Mouse (Mus musculus) splenic B cell, adult 2 months (primary cell): ENCODE data around the gene Lrg1.

ENCODE experiments used
- DNase-seq: peaks from one replicate; pipeline ENCODE4 v3.0.0-alpha.2; 2011; ENCODE audit warnings: low read depth, low spot score
- H3K27me3 ChIP-seq: 2 replicates; pipeline ENCODE4 v1.6.1; 2012; ENCODE audit warnings: mild to moderate bottlenecking, low read length, moderate library complexity, mixed read lengths; ENCODE audit not compliant: control insufficient read depth, poor library complexity, insufficient read depth, severe bottlenecking
- H3K36me3 ChIP-seq: 2 replicates; pipeline ENCODE4 v1.6.1; 2012; ENCODE audit warnings: mild to moderate bottlenecking, low read length, moderate library complexity, mixed read lengths; ENCODE audit not compliant: control insufficient read depth, poor library complexity, insufficient read depth, severe bottlenecking

The Lrg1 gene

GRCm38 (mm10) chr17:56124377-56125275 is 2.8 kb upstream of the Lrg1 start:
- DNase-seq: peak; percentile 78
- Histone ChIP-seq H3K27me3 (no peaks in the 10 kb centered on the region), H3K36me3 (no peaks in the 10 kb centered on the region)

- no peaks in the 10 kb centered on the region for H3K27me3 ChIP-seq
- no peak for DNase-seq
These were observed 2.0 kb upstream of the Lrg1 start for GRCm38 (mm10) chr17:56123681-56124340.

GRCm38 (mm10) chr17:56123161-56123560 is 1.4 kb upstream of the Lrg1 start:
- no peak for DNase-seq
- Histone ChIP-seq H3K27me3 (no peaks in the 10 kb centered on the region), H3K36me3 (no peaks in the 10 kb centered on the region)

More at GRCm38 (mm10) chr17:56123681-56124340, 2.0 kb upstream of the Lrg1 start:
- H3K36me3 ChIP-seq: no peaks in the 10 kb centered on the region

- H3K36me3 ChIP-seq: no peaks in the 10 kb centered on the region
- H3K27me3 ChIP-seq: no peaks in the 10 kb centered on the region
- no peak for DNase-seq
These were observed 1.6 kb downstream of the Lrg1 start for GRCm38 (mm10) chr17:56119981-56120880.

- no peaks in the 10 kb centered on the region for H3K36me3 ChIP-seq
- no peak for DNase-seq
- H3K27me3 ChIP-seq: no peaks in the 10 kb centered on the region
These were observed 2.4 kb downstream of the Lrg1 start for GRCm38 (mm10) chr17:56119431-56119830.

DNA sequence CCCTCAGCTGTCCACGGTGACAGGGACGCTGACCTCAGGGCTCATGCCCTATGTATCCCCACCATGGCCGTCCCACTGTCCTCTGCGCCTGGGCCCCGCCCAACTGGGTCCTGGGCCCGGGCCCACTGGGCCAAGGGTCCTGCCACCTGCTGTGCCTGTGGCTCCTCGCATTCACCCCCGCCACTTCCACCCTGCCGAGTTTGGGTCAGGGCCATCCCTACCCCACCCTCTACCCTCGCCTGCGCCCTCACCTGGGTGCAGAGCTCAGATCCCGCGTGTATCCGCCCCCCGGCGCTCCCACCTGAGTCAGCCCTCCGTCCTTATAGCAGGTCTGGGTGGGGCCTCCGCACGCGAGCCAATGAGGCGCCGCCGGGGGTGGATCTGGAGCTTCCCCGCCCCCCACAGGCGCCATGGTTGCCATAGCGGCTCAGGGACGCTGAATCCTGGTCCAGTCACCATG is 4.5 kb downstream of the Lrg1 start, which contains the start of gene Plin5:
TSS of gene Plin5 (minus strand) at position 346 of the 460 bp plus-strand sequence.
- no peak for DNase-seq
- H3K36me3 ChIP-seq: no peaks in the 10 kb centered on the region

DNA sequence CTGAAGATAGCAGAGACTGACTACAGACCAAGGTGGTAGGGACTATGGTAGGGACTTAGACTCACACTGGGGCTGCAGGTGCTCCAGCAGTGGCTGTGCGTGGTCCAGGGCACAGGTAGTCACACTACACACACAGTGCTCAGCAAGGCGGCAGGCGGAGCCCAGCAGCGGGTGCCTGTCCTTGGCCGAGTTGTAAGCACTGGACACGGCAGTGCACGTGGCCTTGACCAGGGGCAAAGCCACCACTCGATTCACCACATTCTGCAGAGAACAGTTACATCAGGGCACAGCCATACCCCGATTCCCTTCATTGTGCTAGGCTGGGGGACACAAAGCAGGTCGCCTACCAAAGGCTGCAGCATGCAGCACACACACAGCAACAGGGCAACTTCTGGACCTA is 5.6 kb downstream of the Lrg1 start:
- no peak for DNase-seq
- Histone ChIP-seq H3K27me3 (no peaks in the 10 kb centered on the region), H3K36me3 (no peaks in the 10 kb centered on the region)

More for the DNA sequence above, 4.5 kb downstream of the Lrg1 start, which contains the start of gene Plin5:
- no peaks in the 10 kb centered on the region for H3K27me3 ChIP-seq

GRCm38 (mm10) chr17:56112743-56113142 is 9.1 kb downstream of the Lrg1 start:
- H3K27me3 ChIP-seq: no peaks in the 10 kb centered on the region

DNA sequence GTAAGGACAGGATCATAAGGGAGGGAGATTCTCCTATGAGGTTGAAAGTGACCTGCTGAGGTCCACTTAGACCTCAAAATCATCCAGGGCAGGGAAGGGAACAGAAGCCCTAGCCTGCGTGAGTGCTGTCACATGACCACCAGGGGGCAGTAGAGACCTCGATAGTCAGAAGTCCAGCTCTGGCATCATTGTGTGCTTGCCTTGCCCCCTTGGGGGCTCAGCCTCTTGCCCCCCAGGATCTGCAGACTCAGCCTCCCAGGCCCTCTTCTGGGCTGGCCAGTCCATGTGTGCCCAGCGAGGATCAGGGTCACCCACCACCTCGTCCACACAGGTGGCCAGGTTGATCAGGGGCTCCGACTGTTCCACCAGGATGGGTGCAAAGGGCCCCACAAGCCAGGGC is 9.9 kb downstream of the Lrg1 start:
- DNase-seq: peak; percentile 84
- H3K36me3 ChIP-seq: no peaks in the 10 kb centered on the region

More at GRCm38 (mm10) chr17:56112743-56113142, 9.1 kb downstream of the Lrg1 start:
- H3K36me3 ChIP-seq: no peaks in the 10 kb centered on the region
- DNase-seq: no peak

GRCm38 (mm10) chr17:56111021-56111420 is 10.8 kb downstream of the Lrg1 start:
- H3K36me3 ChIP-seq: no peaks in the 10 kb centered on the region
- no peaks in the 10 kb centered on the region for H3K27me3 ChIP-seq
- DNase-seq: no peak

More for the DNA sequence above, 9.9 kb downstream of the Lrg1 start:
- no peaks in the 10 kb centered on the region for H3K27me3 ChIP-seq

- no peak for DNase-seq
- Histone ChIP-seq H3K36me3 (no peaks in the 10 kb centered on the region), H3K27me3 (no peaks in the 10 kb centered on the region)
These were observed 11.2 kb downstream of the Lrg1 start for GRCm38 (mm10) chr17:56110571-56110970.

DNA sequence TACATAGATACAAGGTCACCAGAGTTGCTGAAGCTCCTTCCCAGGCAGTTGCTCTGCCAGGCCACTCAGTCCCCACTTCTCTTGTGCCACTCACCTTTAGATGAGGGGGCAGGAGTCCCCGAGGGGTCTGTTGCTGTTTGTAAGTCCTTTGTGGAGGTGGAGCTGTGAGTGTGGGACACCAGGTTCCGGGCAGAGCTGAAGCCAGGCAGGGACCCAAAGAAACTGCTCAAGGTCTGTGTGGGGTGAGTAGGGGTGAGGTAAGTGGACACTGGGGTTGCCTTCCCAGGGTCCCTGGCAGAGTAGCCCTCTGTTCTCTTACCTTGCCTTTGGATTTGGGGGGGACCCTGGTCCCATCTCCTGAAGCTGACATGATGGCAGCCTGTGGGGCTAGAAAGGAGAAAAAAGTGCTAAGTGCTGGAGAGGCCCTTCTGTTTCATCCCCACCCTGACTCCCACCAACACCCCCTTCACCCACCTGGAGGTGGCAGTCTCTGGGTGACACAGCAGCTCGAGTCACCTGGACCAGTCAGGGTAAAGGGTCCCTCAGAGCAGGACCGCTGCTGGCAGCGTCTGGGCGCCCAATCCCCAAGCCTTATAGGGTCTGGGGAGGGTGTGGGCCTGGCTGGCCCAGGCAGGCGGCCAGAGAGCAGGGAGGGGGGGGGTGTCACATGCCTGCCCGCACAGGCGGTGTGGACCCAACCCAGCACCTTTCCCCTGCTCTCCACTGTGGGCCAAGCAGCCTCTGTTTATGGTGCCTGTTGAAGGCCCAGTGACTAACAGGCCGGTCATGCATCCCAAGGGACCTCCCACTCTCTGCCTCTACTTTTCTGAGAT is 12.4 kb downstream of the Lrg1 start, which contains the start of gene Plin4:
TSS of gene Plin4 (minus strand) at position 585 of the 833 bp plus-strand sequence.
- Histone ChIP-seq H3K27me3 (no peaks in the 10 kb centered on the region), H3K36me3 (no peaks in the 10 kb centered on the region)
- no peak for DNase-seq

DNA sequence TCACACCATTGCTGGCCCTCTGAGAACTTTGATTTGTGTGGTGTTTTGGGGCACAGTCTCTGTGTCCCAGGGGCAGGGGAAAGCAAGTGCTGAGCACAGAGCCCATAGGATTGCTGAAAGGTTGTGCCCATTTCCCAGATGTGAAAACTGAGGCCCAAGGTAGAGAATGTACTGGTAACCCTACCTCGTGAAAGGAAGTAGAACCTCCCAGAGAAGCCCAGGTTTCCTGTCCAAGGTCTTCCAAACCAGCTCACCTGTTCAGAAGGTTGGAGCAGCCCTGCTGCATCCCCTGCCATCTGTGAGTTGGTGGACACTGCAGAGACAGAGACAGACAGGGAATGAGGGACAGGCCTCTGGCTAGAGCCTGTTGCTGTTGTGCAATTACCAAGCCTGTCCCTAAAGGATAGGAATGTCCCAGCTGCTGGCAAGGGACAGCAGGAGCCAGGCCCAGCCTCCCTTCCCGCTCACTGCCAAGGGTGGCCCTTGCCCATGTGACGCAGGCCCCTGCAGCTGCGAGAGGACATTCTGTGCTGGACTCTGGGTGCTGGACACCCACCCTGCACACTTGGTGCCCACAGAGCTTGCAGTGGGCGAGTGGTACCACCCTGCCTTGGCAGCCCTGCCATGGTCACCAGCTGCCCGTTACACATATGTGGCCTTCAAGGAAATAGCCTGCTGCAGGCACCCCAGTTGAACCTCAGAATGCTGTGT is 13.3 kb downstream of the Lrg1 start:
- DNase-seq: no peak
- Histone ChIP-seq H3K36me3 (no peaks in the 10 kb centered on the region), H3K27me3 (no peaks in the 10 kb centered on the region)
